Mouse (Mus musculus) cerebellum, adult 11-12 months (tissue): ENCODE measurements at regions not wholly inside any gene's neighbourhood (a gene's known extent, or its start where the extent isn't known, plus 50 kb on each side); places are given as distances from the start of the nearest gene placed in this dataset.
A peak's percentile ranks its signal among the peaks of the same experiment; 100 is the strongest.
"Not testable (repeated sequence)": the region's sequence is repeated elsewhere in the genome, so short reads cannot be mapped to it uniquely, and the experiment has no call there.

Experiments used
- DNase-seq: peaks from one replicate; pipeline ENCODE4 v3.0.0; 2022

- no peak for DNase-seq
These were observed 50.2 kb upstream of the Agps start for GRCm38 (mm10) chr2:75781781-75782211.

GRCm38 (mm10) chr2:75781078-75781477 is 50.9 kb upstream of the Agps start:
- DNase-seq, result peak; percentile 6

- not testable (repeated sequence) for DNase-seq
These were observed 53.3 kb upstream of the Agps start for GRCm38 (mm10) chr2:75778628-75779027.

- no peak for DNase-seq
These were observed 54.9 kb upstream of the Agps start for GRCm38 (mm10) chr2:75777040-75777451.

GRCm38 (mm10) chr2:75776533-75776932 is 55.4 kb upstream of the Agps start:
- DNase-seq, result no peak

GRCm38 (mm10) chr2:75775217-75775616 is 56.8 kb upstream of the Agps start:
- DNase-seq, result no peak

GRCm38 (mm10) chr2:75773431-75773830 is 58.5 kb upstream of the Agps start:
- DNase-seq, result no peak

- no peak for DNase-seq
These were observed 59.6 kb upstream of the Agps start for GRCm38 (mm10) chr2:75772251-75772956.

GRCm38 (mm10) chr2:75770633-75771032 is 61.3 kb upstream of the Agps start:
- no peak for DNase-seq

- DNase-seq, result no peak
These were observed 63.2 kb upstream of the Agps start for GRCm38 (mm10) chr2:75768559-75769304.

GRCm38 (mm10) chr2:75767871-75768558 is 63.6 kb upstream of the Nfe2l2 start:
- DNase-seq, result no peak

GRCm38 (mm10) chr2:75765403-75765802 is 61.0 kb upstream of the Nfe2l2 start:
- DNase-seq, result no peak

GRCm38 (mm10) chr2:75763252-75763651 is 58.8 kb upstream of the Nfe2l2 start:
- no peak for DNase-seq

GRCm38 (mm10) chr2:75762030-75762429 is 57.6 kb upstream of the Nfe2l2 start:
- no peak for DNase-seq

GRCm38 (mm10) chr2:75761626-75762025 is 57.2 kb upstream of the Nfe2l2 start:
- DNase-seq, result no peak

GRCm38 (mm10) chr2:75759196-75759885 is 54.9 kb upstream of the Nfe2l2 start:
- no peak for DNase-seq

GRCm38 (mm10) chr2:75758277-75758676 is 53.8 kb upstream of the Nfe2l2 start:
- DNase-seq, result no peak

GRCm38 (mm10) chr2:75756704-75757638 is 52.5 kb upstream of the Nfe2l2 start:
- no peak for DNase-seq

GRCm38 (mm10) chr2:75754606-75755005 is 50.2 kb upstream of the Nfe2l2 start:
- DNase-seq, result no peak
